Mouse (Mus musculus) testis, postnatal 10 days (tissue): Measurements from ENCODE around the gene Srsf1.

ENCODE experiments used
- DNase-seq: peaks from one replicate; pipeline ENCODE4 v3.0.0; 2021; ENCODE audit warnings: low spot score

Gene Srsf1

GRCm38 (mm10) chr11:88044314-88044713 lies 2.9 kb upstream of the Srsf1 start:
- no peak for DNase-seq

- DNase-seq = peak; percentile 19
These were observed 2.0 kb upstream of the Srsf1 start for GRCm38 (mm10) chr11:88045159-88045558.

DNA sequence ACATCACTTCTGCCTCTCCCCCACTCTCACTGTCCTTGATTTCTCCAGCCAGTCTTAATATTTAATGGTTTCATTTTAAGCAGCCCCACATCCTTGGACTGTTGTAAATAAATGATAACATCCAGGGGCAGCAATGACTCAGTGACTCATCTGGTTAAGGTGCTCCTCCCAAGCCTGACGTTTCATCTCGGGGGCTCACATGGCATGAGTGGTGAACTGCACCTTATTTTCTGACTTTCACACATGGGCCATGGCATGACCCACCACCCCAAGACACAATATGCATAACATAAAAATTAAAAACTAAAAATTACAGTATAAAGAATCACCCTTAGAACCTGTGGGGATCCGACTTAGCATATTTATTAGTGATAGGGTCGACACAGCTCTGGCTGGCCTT lies 1.3 kb upstream of the Srsf1 start:
- DNase-seq = peak; percentile 32

DNA sequence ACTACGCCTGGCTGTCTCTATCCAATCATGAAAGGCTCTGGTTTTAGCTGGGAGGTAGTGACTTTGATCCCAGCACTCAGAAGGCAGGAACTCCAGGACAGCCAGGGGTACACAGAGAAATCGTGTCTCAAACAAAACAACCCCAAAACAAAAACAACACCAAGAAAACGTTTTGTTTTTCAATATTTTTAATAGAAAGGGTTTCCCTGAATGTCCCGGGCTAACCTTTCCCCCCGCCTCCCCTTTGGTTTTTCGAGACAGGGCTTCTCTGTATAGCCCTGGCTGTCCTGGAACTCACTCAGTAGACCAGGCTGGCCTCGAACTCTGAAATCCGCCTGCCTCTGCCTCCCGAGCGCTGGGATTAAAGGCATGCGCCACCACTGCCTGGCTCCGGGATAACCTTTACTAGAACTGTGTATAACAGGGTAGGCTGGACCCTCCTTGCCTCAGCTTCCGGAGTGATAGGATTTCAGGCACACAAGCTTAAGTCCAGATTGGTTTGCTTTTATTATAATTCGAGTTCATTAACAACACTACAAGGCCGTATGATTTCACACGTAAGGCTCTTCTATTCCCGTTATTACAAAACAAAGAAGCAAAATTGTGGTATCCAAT lies 743 bp upstream of the Srsf1 start:
- DNase-seq = peak; percentile 48

GRCm38 (mm10) chr11:88047871-88048531 lies 828 bp downstream of the Srsf1 start:
- peak; percentile 85 for DNase-seq

DNA sequence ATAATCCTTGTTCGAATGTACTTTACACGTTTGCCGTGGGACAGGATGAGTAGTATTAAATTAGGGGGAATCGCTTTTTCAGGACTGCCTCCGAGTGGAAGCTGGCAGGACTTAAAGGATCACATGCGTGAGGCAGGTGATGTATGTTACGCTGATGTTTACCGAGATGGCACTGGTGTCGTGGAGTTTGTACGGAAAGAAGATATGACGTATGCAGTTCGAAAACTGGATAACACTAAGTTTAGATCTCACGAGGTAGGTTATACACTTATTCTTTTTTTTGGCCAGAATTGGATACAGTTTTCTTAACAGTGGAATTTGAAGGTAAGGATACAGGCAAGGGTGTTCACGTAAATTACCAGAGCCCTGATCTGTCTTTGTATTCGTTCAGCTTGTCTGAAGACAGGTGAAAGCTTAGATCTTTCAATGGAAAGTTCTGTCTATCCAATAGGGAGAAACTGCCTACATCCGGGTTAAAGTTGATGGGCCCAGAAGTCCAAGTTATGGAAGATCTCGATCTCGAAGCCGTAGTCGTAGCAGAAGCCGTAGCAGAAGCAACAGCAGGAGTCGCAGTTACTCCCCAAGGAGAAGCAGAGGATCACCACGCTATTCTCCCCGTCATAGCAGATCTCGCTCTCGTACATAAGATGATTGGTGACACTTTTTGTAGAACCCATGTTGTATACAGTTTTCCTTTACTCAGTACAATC lies 1.9 kb downstream of the Srsf1 start:
- DNase-seq = peak; percentile 37

GRCm38 (mm10) chr11:88049732-88050131 lies 2.6 kb downstream of the Srsf1 start:
- DNase-seq = no peak

DNA sequence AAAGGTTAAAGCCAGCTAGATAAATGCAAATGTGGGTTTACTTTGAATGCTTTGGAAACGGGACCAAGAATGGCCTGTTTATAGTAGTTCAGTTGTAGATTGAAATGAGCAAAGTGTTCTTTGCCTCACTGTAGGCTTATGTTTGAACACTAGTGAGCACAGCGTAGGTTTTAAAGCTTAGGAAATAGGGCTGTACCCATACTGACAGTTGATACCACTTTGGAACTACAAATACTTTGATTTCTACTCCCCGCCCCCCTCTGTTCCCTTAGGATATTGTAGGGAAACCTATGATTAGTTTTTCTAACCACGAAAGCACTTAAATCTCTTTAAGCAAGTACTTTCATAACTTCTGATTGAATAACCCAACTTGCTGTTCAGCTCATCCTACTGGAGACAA lies 5.5 kb downstream of the Srsf1 start:
- peak; percentile 4 for DNase-seq

GRCm38 (mm10) chr11:88053821-88054220 lies 6.6 kb downstream of the Srsf1 start:
- DNase-seq = peak; percentile 54

GRCm38 (mm10) chr11:88054589-88054988 lies 7.4 kb downstream of the Srsf1 start:
- DNase-seq = peak; percentile 64

- DNase-seq = no peak
These were observed 8.6 kb downstream of the Srsf1 start for GRCm38 (mm10) chr11:88055777-88056176.

DNA sequence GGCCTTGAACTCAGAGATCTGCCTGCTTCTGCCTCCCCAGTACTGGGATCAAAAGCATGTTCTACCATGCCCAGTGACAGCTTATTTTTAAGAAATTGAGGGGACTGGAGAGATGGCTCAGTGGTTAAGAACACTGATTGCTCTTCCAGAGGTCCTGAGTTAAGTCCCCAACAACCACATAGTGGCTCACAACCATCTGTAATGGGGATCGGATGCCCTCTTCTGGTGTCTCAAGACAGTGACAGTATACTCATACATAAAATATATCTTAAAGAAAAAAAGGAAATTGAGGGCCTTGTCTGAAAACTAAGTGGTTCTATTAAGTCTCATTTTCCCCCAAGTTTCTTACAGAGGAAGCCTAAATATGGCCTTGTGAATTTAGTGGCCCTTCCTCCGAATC lies 10.6 kb downstream of the Srsf1 start:
- no peak for DNase-seq

DNA sequence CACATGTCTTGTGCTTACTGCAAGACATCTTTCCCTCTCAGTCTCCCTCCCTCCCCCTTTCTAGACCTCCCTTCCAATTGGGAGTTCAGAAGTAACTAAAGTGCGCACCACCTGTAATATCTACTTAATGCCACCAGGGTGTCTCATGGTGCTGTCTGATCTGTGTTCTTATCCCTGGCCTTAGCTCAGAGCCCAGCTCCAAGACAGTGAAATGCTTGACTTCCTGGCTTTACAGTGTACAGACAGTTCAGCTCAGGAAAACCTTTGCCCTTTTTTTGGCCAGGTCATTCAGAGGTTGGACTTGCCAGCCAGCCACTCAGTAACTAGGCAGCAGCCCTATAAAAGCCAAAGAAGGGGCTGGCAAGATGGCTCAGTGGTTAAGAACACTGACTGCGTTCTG lies 12.0 kb downstream of the Srsf1 start:
- DNase-seq = peak; percentile 41

DNA sequence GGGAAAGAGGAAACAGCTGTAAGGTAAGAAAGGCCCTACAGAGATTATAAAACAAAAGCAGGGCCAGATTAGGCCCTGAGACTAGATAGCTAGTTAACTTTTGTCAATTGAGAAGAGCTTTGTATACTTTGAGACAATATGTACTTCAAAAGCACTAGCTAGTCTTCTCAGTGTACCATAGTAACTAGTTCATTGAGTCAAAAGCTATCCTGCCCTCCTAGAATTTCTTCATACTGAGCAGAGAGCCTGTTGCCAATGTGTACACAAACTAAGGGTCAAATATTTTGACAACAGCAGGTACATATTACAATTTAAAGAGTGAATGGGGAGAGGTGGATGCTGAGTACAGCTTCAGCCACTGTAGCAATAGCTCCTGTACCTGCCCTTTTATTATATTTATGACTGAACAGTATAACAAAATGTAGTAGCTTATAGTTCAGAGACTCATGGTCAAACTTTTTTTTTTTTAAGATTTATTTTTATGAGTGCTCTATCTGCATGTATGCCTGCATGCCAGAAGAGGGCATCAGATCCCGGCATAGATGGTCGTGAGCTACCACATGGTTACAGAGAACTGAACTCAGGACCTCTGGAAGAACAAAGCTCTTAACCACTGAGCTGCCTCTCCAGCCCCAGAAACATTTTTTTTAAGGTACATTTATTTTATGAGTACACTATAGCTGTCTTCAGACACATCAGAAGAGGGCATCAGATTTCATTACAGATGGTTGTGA lies 14.9 kb downstream of the Srsf1 start:
- DNase-seq = peak; percentile 34

GRCm38 (mm10) chr11:88065732-88066131 lies 18.6 kb downstream of the Srsf1 start:
- DNase-seq = peak; percentile 6

- peak; percentile 31 for DNase-seq
These were observed 20.0 kb downstream of the Srsf1 start for GRCm38 (mm10) chr11:88067191-88067585.

GRCm38 (mm10) chr11:88067586-88068410 lies 20.6 kb downstream of the Srsf1 start, which contains the start of gene Vezf1:
Gene Vezf1, plus strand, starts transcription at chr11:88068279.
- peak; percentile 86 for DNase-seq

DNA sequence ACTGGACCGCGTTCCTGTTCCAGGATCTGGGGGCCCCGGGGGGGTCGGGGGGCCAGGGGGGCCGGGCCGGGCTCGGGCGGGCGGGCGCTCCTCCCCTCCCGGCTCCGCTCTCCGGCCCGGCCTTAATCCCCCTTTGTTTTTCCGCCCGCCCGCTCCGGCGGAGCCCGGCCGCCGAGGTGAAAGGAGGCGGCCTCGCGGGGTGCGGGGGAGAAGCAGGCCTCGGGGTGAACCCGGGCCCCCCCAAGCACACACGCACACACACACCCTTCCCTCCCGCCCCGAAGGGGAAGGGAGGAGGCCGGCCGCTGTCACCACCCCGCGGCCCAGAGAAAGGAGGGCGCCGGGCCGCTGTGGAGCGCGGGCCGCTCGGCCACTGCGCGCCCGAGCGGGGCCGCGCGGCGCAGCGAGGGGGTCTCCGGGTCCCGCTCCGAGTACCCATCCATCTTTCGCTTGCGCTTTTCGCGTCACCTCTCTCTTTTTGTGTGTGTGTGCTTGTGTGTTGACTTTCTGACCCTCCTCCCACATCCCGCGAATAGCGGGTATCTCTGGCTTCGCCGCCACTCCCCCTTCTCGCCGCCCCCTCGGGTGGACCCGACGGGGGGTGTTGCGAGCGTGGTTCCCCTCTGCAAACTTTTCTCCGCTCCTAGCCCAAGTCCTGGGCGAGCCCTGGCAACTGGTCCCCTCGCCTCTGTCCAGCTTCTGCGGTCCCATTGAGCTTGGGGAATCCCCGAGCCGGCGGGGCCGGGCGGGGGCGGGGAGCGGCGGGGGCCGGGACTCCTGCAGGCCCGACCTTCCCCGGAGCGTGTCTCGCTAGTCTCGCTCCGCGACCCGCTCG lies 21.5 kb downstream of the Srsf1 start:
- peak; percentile 80 for DNase-seq

DNA sequence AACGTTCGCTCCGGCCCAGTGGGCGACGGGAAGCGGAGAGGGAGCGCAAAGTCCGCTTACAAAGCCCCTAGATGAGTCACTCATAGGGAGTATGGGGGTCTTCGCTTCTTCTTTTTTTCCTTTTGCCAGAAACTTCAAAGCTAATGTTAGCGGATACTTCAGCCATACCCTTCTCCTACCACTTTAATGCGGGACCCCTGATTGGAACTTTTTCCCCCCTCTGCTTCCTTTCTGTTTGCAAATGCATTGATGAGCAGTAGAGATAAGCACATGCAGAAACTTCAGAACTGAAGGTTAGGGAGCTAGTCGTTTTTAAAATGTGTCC lies 22.0 kb downstream of the Srsf1 start:
- no peak for DNase-seq

DNA sequence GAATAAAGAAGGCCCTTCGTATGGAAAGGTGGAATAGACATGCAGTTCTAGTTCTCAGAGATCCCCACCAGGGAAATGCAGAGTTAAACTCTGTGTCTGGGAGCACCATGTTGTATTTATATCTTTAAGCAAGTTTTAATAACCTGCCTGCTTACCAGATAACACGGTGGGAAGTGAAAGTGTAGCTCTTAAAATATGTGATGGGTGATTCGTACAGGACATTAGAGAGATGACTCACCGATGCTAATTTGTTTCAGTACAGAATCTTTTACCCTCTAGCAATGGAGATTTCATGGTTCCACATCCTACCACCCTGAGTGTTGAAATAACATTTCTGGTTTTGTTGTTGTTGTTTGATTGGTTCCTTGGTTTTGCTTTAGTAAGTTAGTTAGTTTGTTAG lies 23.2 kb downstream of the Srsf1 start:
- DNase-seq = no peak

DNA sequence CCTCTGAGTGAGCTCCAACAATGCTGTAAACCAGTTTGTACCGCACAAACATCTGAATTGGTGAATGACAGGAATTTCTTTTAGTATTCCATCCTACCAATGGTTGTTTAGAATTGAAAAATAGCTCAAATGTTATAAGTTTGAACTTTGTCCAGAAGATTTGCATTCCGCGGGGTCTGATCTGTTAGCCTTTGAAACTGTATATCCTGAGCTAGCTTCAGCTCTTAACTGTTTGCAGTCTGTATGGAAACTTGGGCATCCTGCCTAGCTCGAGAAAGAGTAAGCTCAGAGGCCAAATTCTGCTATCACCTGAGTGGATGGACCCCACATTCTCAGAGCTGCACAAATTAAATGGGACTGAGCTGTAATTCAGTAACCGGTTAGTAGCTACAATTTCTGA lies 23.9 kb downstream of the Srsf1 start:
- DNase-seq = no peak
